Mouse (Mus musculus): Measurements from ENCODE around the gene Zc3h12d. TPM values are rescaled to one million over a fixed set of nuclear protein-coding genes. Genes with fewer than 3 reads are reported as not detected.
A peak's percentile ranks its signal among the peaks of the same experiment; 100 is the strongest.

The Zc3h12d gene
- total RNA-seq (2018; cell fraction: chromatin; rRNA removed) = 10 to 100 TPM in 25 of 26 experiments, 1 to 10 TPM in 1; 4.7 to 61.5 (median 37.4) TPM
- total RNA-seq (2018; cell fraction: cytosol; rRNA removed) = 10 to 100 TPM; 15.6 to 52.4 (median 36.1) TPM
- 10 to 100 TPM; 13.9 to 70.5 (median 35.9) TPM for total RNA-seq (2018; cell fraction: nucleus; rRNA removed)
- polyA plus RNA-seq (2018) = 21.6 to 37.6 TPM (median 28.7 TPM) in 3 replicates

GRCm38 (mm10) chr10:7832171-7832676, at the start of gene Zc3h12d:
Zc3h12d (plus strand) TSS chr10:7832470.
- H3K4me3 ChIP-seq (ENCODE audit: inconsistent target) = peak within 1 kb of the TSS; percentile 53
- 4% methylated on average over 11 of the region's 15 CpGs for WGBS (ENCODE audit: missing documents)
- no peaks in the 10 kb centered on the region for H3K36me3 ChIP-seq (ENCODE audit: inconsistent target)
- H3K27ac ChIP-seq = peak within 1 kb of the TSS; percentile 94
- peaks cover 54% of the 10 kb centered on the region for H3K79me2 ChIP-seq (ENCODE audit: inconsistent target)

- no peaks in the 10 kb centered on the region for H3K36me3 ChIP-seq (ENCODE audit: inconsistent target)
- H3K4me3 ChIP-seq (ENCODE audit: inconsistent target) = no peak overlapping the region
- no peak overlapping the region for H3K27ac ChIP-seq
- 82% methylated on average over 2 of the region's 2 CpGs for WGBS (ENCODE audit: missing documents)
- peaks cover 17% of the 10 kb centered on the region for H3K79me2 ChIP-seq (ENCODE audit: inconsistent target)
These were observed 45.0 kb upstream of the Zc3h12d start for GRCm38 (mm10) chr10:7787319-7787718.

GRCm38 (mm10) chr10:7792254-7792750, 40.0 kb upstream of the Zc3h12d start:
- H3K36me3 ChIP-seq (ENCODE audit: inconsistent target) = peaks cover 9% of the 10 kb centered on the region
- 0% methylated on average over 10 of the region's 10 CpGs for WGBS (ENCODE audit: missing documents)
- peak overlapping the region; percentile 39 for H3K27ac ChIP-seq
- peaks cover 50% of the 10 kb centered on the region for H3K79me2 ChIP-seq (ENCODE audit: inconsistent target)
- peak overlapping the region; percentile 99 for H3K4me3 ChIP-seq (ENCODE audit: inconsistent target)

- Histone ChIP-seq H3K27ac (peak within 1 kb of the TSS; percentile 64), H3K36me3 (ENCODE audit: inconsistent target) (peaks cover 15% of the 10 kb centered on the region), H3K4me3 (ENCODE audit: inconsistent target) (peak within 1 kb of the TSS; percentile 99), H3K79me2 (ENCODE audit: inconsistent target) (peaks cover 50% of the 10 kb centered on the region)
- under 1% methylated on average over 50 of the region's 52 CpGs for WGBS (ENCODE audit: missing documents)
These were observed 39.4 kb upstream of the Zc3h12d start, which contains the start of the genes Ginm1 and Ppil4 for GRCm38 (mm10) chr10:7792751-7793385. Ginm1 (minus strand) TSS chr10:7792824. Ppil4 (plus strand) TSS chr10:7792891.

- 98% methylated on average over 3 of the region's 3 CpGs for WGBS (ENCODE audit: missing documents)
These were observed 31.0 kb upstream of the Zc3h12d start for GRCm38 (mm10) chr10:7801258-7801657.

GRCm38 (mm10) chr10:7802519-7803140, 29.6 kb upstream of the Zc3h12d start:
- WGBS (ENCODE audit: missing documents) = 56% methylated on average over 2 of the region's 2 CpGs
- Histone ChIP-seq H3K27ac (no peak overlapping the region), H3K79me2 (ENCODE audit: inconsistent target) (no peaks in the 10 kb centered on the region), H3K4me3 (ENCODE audit: inconsistent target) (no peak overlapping the region), H3K36me3 (ENCODE audit: inconsistent target) (peaks cover 81% of the 10 kb centered on the region)

More at GRCm38 (mm10) chr10:7801258-7801657, 31.0 kb upstream of the Zc3h12d start:
- no peaks in the 10 kb centered on the region for H3K79me2 ChIP-seq (ENCODE audit: inconsistent target)
- no peak overlapping the region for H3K27ac ChIP-seq
- H3K36me3 ChIP-seq (ENCODE audit: inconsistent target) = peaks cover 87% of the 10 kb centered on the region
- H3K4me3 ChIP-seq (ENCODE audit: inconsistent target) = no peak overlapping the region

- H3K4me3 ChIP-seq (ENCODE audit: inconsistent target) = no peak overlapping the region
- H3K27ac ChIP-seq = no peak overlapping the region
- 42% methylated on average over 2 of the region's 2 CpGs for WGBS (ENCODE audit: missing documents)
- peaks cover 37% of the 10 kb centered on the region for H3K36me3 ChIP-seq (ENCODE audit: inconsistent target)
- H3K79me2 ChIP-seq (ENCODE audit: inconsistent target) = no peaks in the 10 kb centered on the region
These were observed 22.3 kb upstream of the Zc3h12d start for GRCm38 (mm10) chr10:7809937-7810336.

- H3K79me2 ChIP-seq (ENCODE audit: inconsistent target) = no peaks in the 10 kb centered on the region
- peaks cover 23% of the 10 kb centered on the region for H3K36me3 ChIP-seq (ENCODE audit: inconsistent target)
- 54% methylated on average over 2 of the region's 2 CpGs for WGBS (ENCODE audit: missing documents)
- no peak overlapping the region for H3K4me3 ChIP-seq (ENCODE audit: inconsistent target)
- H3K27ac ChIP-seq = no peak overlapping the region
These were observed 15.8 kb upstream of the Zc3h12d start for GRCm38 (mm10) chr10:7816476-7816875.

GRCm38 (mm10) chr10:7818676-7819075, 13.6 kb upstream of the Zc3h12d start:
- H3K4me3 ChIP-seq (ENCODE audit: inconsistent target) = no peak overlapping the region
- peaks cover 34% of the 10 kb centered on the region for H3K36me3 ChIP-seq (ENCODE audit: inconsistent target)
- no peak overlapping the region for H3K27ac ChIP-seq
- no peaks in the 10 kb centered on the region for H3K79me2 ChIP-seq (ENCODE audit: inconsistent target)
- 96% methylated on average over 3 of the region's 4 CpGs for WGBS (ENCODE audit: missing documents)

GRCm38 (mm10) chr10:7819156-7819555, 13.1 kb upstream of the Zc3h12d start:
- Histone ChIP-seq H3K4me3 (ENCODE audit: inconsistent target) (no peak overlapping the region), H3K27ac (no peak overlapping the region), H3K36me3 (ENCODE audit: inconsistent target) (peaks cover 34% of the 10 kb centered on the region), H3K79me2 (ENCODE audit: inconsistent target) (no peaks in the 10 kb centered on the region)
- 95% methylated on average over 4 of the region's 4 CpGs for WGBS (ENCODE audit: missing documents)

- WGBS (ENCODE audit: missing documents) = 97% methylated on average over 4 of the region's 4 CpGs
- Histone ChIP-seq H3K36me3 (ENCODE audit: inconsistent target) (peaks cover 34% of the 10 kb centered on the region), H3K4me3 (ENCODE audit: inconsistent target) (no peak overlapping the region), H3K79me2 (ENCODE audit: inconsistent target) (no peaks in the 10 kb centered on the region), H3K27ac (no peak overlapping the region)
These were observed 12.7 kb upstream of the Zc3h12d start for GRCm38 (mm10) chr10:7819603-7820002.

- Histone ChIP-seq H3K4me3 (ENCODE audit: inconsistent target) (no peak overlapping the region), H3K36me3 (ENCODE audit: inconsistent target) (peaks cover 32% of the 10 kb centered on the region), H3K27ac (no peak overlapping the region), H3K79me2 (ENCODE audit: inconsistent target) (no peaks in the 10 kb centered on the region)
- WGBS (ENCODE audit: missing documents) = 87% methylated on average over 5 of the region's 5 CpGs
These were observed 12.1 kb upstream of the Zc3h12d start for GRCm38 (mm10) chr10:7820171-7820570.

- Histone ChIP-seq H3K27ac (no peak overlapping the region), H3K36me3 (ENCODE audit: inconsistent target) (peaks cover 29% of the 10 kb centered on the region), H3K79me2 (ENCODE audit: inconsistent target) (no peaks in the 10 kb centered on the region), H3K4me3 (ENCODE audit: inconsistent target) (no peak overlapping the region)
- WGBS (ENCODE audit: missing documents) = 96% methylated on average over 12 of the region's 12 CpGs
These were observed 10.3 kb upstream of the Zc3h12d start for GRCm38 (mm10) chr10:7821981-7822380.

- no peaks in the 10 kb centered on the region for H3K79me2 ChIP-seq (ENCODE audit: inconsistent target)
- H3K27ac ChIP-seq = no peak overlapping the region
- H3K36me3 ChIP-seq (ENCODE audit: inconsistent target) = peaks cover 19% of the 10 kb centered on the region
- WGBS (ENCODE audit: missing documents) = 91% methylated on average over 9 of the region's 9 CpGs
- H3K4me3 ChIP-seq (ENCODE audit: inconsistent target) = no peak overlapping the region
These were observed 7.5 kb upstream of the Zc3h12d start for GRCm38 (mm10) chr10:7824663-7825280.

Measured in macrophage (primary cell).